Mouse (Mus musculus): ENCODE data around the gene Defb13. TPM values are rescaled to one million over a fixed set of nuclear protein-coding genes. Genes with fewer than 3 reads are reported as not detected.
A peak's percentile ranks its signal among the peaks of the same experiment; 100 is the strongest.
"Not testable (repeated sequence)": the region's sequence is repeated elsewhere in the genome, so short reads cannot be mapped to it uniquely, and the experiment has no call there.

Defb13 gene
- polyA plus RNA-seq (2015; fragmentation: Nextera tagmentation; extraction: Ambion mirVana): not detected in 2 replicates

GRCm38 (mm10) chr8:21946462-21946861 is at the start of gene Defb13:
Defb13 (plus strand) TSS chr8:21946762.
- H3K9me3 ChIP-seq (replicated peaks; ENCODE audit: low read length): no peaks in the 10 kb centered on the region
- no peaks in the 10 kb centered on the region for H3K27me3 ChIP-seq (ENCODE audit: insufficient read depth, low read length)
- no peaks in the 10 kb centered on the region for H3K4me1 ChIP-seq (replicated peaks; ENCODE audit: insufficient read depth, low read length)
- DNase-seq (ENCODE audit: low spot score) (no peak), ATAC-seq (replicated peaks; ENCODE audit: low FRiP score, low read depth) (no peak)
- H3K4me2 ChIP-seq (ENCODE audit: low read length): peak within 1 kb of the TSS; percentile 27; the same call in 1 of the 2 replicates
- H3K4me3 ChIP-seq (replicated peaks; ENCODE audit: low read depth, low read length): no peak within 1 kb of the TSS
- 73% methylated on average over 6 of the region's 6 CpGs for WGBS
- H3K36me3 ChIP-seq (ENCODE audit: insufficient read depth, low read length): no peaks in the 10 kb centered on the region
- no peak within 1 kb of the TSS for H3K9ac ChIP-seq (ENCODE audit: low read depth, low read length)
- H3K27ac ChIP-seq: peak within 1 kb of the TSS; percentile 50
- TF ChIP-seq CTCF (IDR thresholded peaks at IDR 0.05; ENCODE audit: low read depth): no peak

- not testable (repeated sequence) for H3K4me3 ChIP-seq (replicated peaks; ENCODE audit: low read depth, low read length); ATAC-seq (replicated peaks; ENCODE audit: low FRiP score, low read depth); DNase-seq (ENCODE audit: low spot score); H3K4me1 ChIP-seq (replicated peaks; ENCODE audit: insufficient read depth, low read length); H3K27ac ChIP-seq; H3K36me3 ChIP-seq (ENCODE audit: insufficient read depth, low read length); H3K27me3 ChIP-seq (ENCODE audit: insufficient read depth, low read length); H3K9me3 ChIP-seq (replicated peaks; ENCODE audit: low read length); H3K4me2 ChIP-seq (ENCODE audit: low read length); H3K9ac ChIP-seq (ENCODE audit: low read depth, low read length)
These were observed 40.3 kb upstream of the Defb13 start, which contains the start of gene Defb11 for GRCm38 (mm10) chr8:21906290-21906689. Defb11 (minus strand) TSS chr8:21906412.

- Histone ChIP-seq H3K4me3 (replicated peaks; ENCODE audit: low read depth, low read length) (no peak overlapping the region), H3K4me2 (ENCODE audit: low read length) (no peak overlapping the region), H3K9ac (ENCODE audit: low read depth, low read length) (no peak overlapping the region), H3K36me3 (ENCODE audit: insufficient read depth, low read length) (no peaks in the 10 kb centered on the region), H3K4me1 (replicated peaks; ENCODE audit: insufficient read depth, low read length) (no peaks in the 10 kb centered on the region), H3K9me3 (replicated peaks; ENCODE audit: low read length) (no peaks in the 10 kb centered on the region), H3K27ac (no peak overlapping the region), H3K27me3 (ENCODE audit: insufficient read depth, low read length) (no peaks in the 10 kb centered on the region)
- no peak for DNase-seq (ENCODE audit: low spot score)
- no peak for TF ChIP-seq CTCF (IDR thresholded peaks at IDR 0.05; ENCODE audit: low read depth)
- no peak for ATAC-seq (replicated peaks; ENCODE audit: low FRiP score, low read depth)
- 10% methylated on average over 1 of the region's 1 CpGs for WGBS
These were observed 34.6 kb upstream of the Defb13 start for GRCm38 (mm10) chr8:21911931-21912330.

GRCm38 (mm10) chr8:21912554-21912953 is 34.0 kb upstream of the Defb13 start:
- H3K27me3 ChIP-seq (ENCODE audit: insufficient read depth, low read length): no peaks in the 10 kb centered on the region
- no peak for TF ChIP-seq CTCF (IDR thresholded peaks at IDR 0.05; ENCODE audit: low read depth)
- 32% methylated on average over 2 of the region's 2 CpGs for WGBS
- no peak overlapping the region for H3K9ac ChIP-seq (ENCODE audit: low read depth, low read length)
- no peak overlapping the region for H3K27ac ChIP-seq
- ATAC-seq (replicated peaks; ENCODE audit: low FRiP score, low read depth) (no peak), DNase-seq (ENCODE audit: low spot score) (no peak)
- H3K36me3 ChIP-seq (ENCODE audit: insufficient read depth, low read length): no peaks in the 10 kb centered on the region
- no peak overlapping the region for H3K4me3 ChIP-seq (replicated peaks; ENCODE audit: low read depth, low read length)
- no peaks in the 10 kb centered on the region for H3K4me1 ChIP-seq (replicated peaks; ENCODE audit: insufficient read depth, low read length)
- no peaks in the 10 kb centered on the region for H3K9me3 ChIP-seq (replicated peaks; ENCODE audit: low read length)
- no peak overlapping the region for H3K4me2 ChIP-seq (ENCODE audit: low read length)

- Histone ChIP-seq H3K9me3 (replicated peaks; ENCODE audit: low read length) (no peaks in the 10 kb centered on the region), H3K4me1 (replicated peaks; ENCODE audit: insufficient read depth, low read length) (no peaks in the 10 kb centered on the region), H3K4me3 (replicated peaks; ENCODE audit: low read depth, low read length) (no peak overlapping the region), H3K9ac (ENCODE audit: low read depth, low read length) (no peak overlapping the region), H3K36me3 (ENCODE audit: insufficient read depth, low read length) (no peaks in the 10 kb centered on the region), H3K4me2 (ENCODE audit: low read length) (no peak overlapping the region), H3K27me3 (ENCODE audit: insufficient read depth, low read length) (no peaks in the 10 kb centered on the region), H3K27ac (no peak overlapping the region)
- no peak for DNase-seq (ENCODE audit: low spot score)
- ATAC-seq (replicated peaks; ENCODE audit: low FRiP score, low read depth): no peak
- no peak for TF ChIP-seq CTCF (IDR thresholded peaks at IDR 0.05; ENCODE audit: low read depth)
- WGBS: 91% methylated on average over 3 of the region's 3 CpGs
These were observed 30.9 kb upstream of the Defb13 start for GRCm38 (mm10) chr8:21915625-21916024.

- H3K4me2 ChIP-seq (ENCODE audit: low read length); H3K4me3 ChIP-seq (replicated peaks; ENCODE audit: low read depth, low read length); H3K9me3 ChIP-seq (replicated peaks; ENCODE audit: low read length); H3K36me3 ChIP-seq (ENCODE audit: insufficient read depth, low read length); DNase-seq (ENCODE audit: low spot score); H3K4me1 ChIP-seq (replicated peaks; ENCODE audit: insufficient read depth, low read length); H3K27me3 ChIP-seq (ENCODE audit: insufficient read depth, low read length); H3K27ac ChIP-seq; ATAC-seq (replicated peaks; ENCODE audit: low FRiP score, low read depth); H3K9ac ChIP-seq (ENCODE audit: low read depth, low read length): not testable (repeated sequence)
- WGBS: 93% methylated on average over 3 of the region's 3 CpGs
These were observed 15.8 kb upstream of the Defb13 start for GRCm38 (mm10) chr8:21930754-21931153.

- no peak for DNase-seq (ENCODE audit: low spot score)
- Histone ChIP-seq H3K4me2 (ENCODE audit: low read length) (no peak within 1 kb of the TSS), H3K27me3 (ENCODE audit: insufficient read depth, low read length) (no peaks in the 10 kb centered on the region), H3K9me3 (replicated peaks; ENCODE audit: low read length) (no peaks in the 10 kb centered on the region), H3K36me3 (ENCODE audit: insufficient read depth, low read length) (no peaks in the 10 kb centered on the region), H3K27ac (no peak within 1 kb of the TSS), H3K4me1 (replicated peaks; ENCODE audit: insufficient read depth, low read length) (no peaks in the 10 kb centered on the region), H3K4me3 (replicated peaks; ENCODE audit: low read depth, low read length) (no peak within 1 kb of the TSS), H3K9ac (ENCODE audit: low read depth, low read length) (no peak within 1 kb of the TSS)
- TF ChIP-seq CTCF (IDR thresholded peaks at IDR 0.05; ENCODE audit: low read depth): no peak
- WGBS: 79% methylated on average over 6 of the region's 6 CpGs
- no peak for ATAC-seq (replicated peaks; ENCODE audit: low FRiP score, low read depth)
These were observed 14.0 kb upstream of the Defb13 start, which contains the start of gene Defb15 for GRCm38 (mm10) chr8:21932610-21933009. Defb15 (minus strand) TSS chr8:21932710.

GRCm38 (mm10) chr8:21938052-21938451 is 8.5 kb upstream of the Defb13 start, which contains the start of gene Defb35:
Defb35 (plus strand) TSS chr8:21938352.
- 83% methylated on average over 4 of the region's 4 CpGs for WGBS
- ATAC-seq (replicated peaks; ENCODE audit: low FRiP score, low read depth); H3K9me3 ChIP-seq (replicated peaks; ENCODE audit: low read length); H3K4me3 ChIP-seq (replicated peaks; ENCODE audit: low read depth, low read length); H3K27me3 ChIP-seq (ENCODE audit: insufficient read depth, low read length); H3K27ac ChIP-seq; H3K4me1 ChIP-seq (replicated peaks; ENCODE audit: insufficient read depth, low read length); H3K4me2 ChIP-seq (ENCODE audit: low read length); H3K9ac ChIP-seq (ENCODE audit: low read depth, low read length); DNase-seq (ENCODE audit: low spot score); H3K36me3 ChIP-seq (ENCODE audit: insufficient read depth, low read length): not testable (repeated sequence)

Measured in kidney, postnatal 0 days (tissue).